Mouse (Mus musculus) heart, embryonic 10.5 days (tissue): ENCODE results near the gene Arhgef10l. TPM values are rescaled to one million over a fixed set of nuclear protein-coding genes. Genes with fewer than 3 reads are reported as not detected.
A peak's percentile ranks its signal among the peaks of the same experiment; 100 is the strongest.

Experiments used
- DNase-seq: peaks from one replicate; pipeline ENCODE4 v3.0.0-alpha.2; 2017; ENCODE audit warnings: low spot score
- H3K27ac ChIP-seq: fragments of 300-500 bp; sonication (generic); 2 replicates; pipeline ENCODE4 v1.5.1; 2016; ENCODE audit warnings: mild to moderate bottlenecking
- H3K27me3 ChIP-seq: fragments of 300-500 bp; sonication (generic); 2 replicates; pipeline ENCODE4 v1.6.1; 2016; ENCODE audit warnings: mild to moderate bottlenecking; ENCODE audit not compliant: poor library complexity, insufficient read depth, severe bottlenecking
- H3K36me3 ChIP-seq: fragments of 300-500 bp; sonication (generic); 2 replicates; pipeline ENCODE4 v1.6.1; 2016; ENCODE audit warnings: mild to moderate bottlenecking, moderate library complexity
- H3K4me1 ChIP-seq: fragments of 300-500 bp; sonication (generic); 2 replicates; pipeline ENCODE4 v1.6.1; 2016; ENCODE audit warnings: mild to moderate bottlenecking
- H3K4me3 ChIP-seq: fragments of 300-500 bp; sonication (generic); 2 replicates; pipeline ENCODE4 v1.5.1; 2016; ENCODE audit warnings: mild to moderate bottlenecking, moderate library complexity
- H3K9me3 ChIP-seq: fragments of 300-500 bp; sonication (generic); 2 replicates; pipeline ENCODE4 v1.6.1; 2016; ENCODE audit warnings: mild to moderate bottlenecking, moderate library complexity
- WGBS: fragments of 180-500 bp; shearing (Covaris S2); methylation state at CpG from one replicate; pipeline ENCODE4 v1.1.7; 2016; 5-methylcytosine and 5-hydroxymethylcytosine counted together
- polyA plus RNA-seq: library from polyadenylated mRNA; unstranded; fragments of >200 nt; fragmentation: Nextera tagmentation; extraction: Ambion mirVana; gene quantifications from 2 replicates; pipeline ENCODE4 v1.2.1, GENCODE M21; 2016

Gene Arhgef10l
- polyA plus RNA-seq, 1 experiment from 2014 or later, result 13.3 TPM

DNA sequence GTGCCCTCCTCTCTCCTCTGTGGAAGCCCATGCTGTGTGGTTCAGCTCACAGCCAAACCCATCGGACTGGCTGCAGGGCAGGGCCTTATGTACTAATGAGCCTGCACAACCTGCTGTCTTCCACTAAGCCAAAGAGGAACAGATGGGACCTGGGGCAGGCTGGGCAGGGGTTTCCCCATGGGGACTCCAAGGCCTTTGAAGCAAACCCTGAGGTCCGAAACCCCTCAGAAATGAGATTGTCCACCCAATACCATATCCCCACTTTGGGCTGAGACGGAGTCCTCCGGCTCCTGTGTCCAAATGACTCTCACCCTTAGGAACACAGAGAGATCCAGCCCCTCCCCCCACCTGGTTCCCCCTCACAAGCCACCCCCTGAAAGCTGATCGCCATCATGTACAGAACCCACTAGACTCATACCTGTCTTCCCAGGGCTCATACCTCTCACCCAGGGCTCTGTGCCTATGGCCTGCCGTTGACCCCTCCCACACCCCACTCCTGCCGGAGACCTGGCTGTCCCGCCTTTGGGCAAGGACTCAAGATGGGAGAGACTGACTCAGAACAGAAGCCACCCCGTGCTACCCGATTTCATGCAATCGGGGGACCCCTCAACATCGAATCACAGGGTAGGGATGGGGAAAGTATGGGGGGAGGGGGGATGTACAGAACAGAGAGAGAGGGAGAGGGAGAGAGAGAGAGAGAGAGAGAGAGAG is 17.9 kb downstream of the Arhgef10l start:
- 15% methylated on average over 12 of the region's 12 CpGs for WGBS
- peaks cover 14% of the 10 kb centered on the region for H3K27me3 ChIP-seq
- H3K4me3 ChIP-seq, result peak overlapping the region; percentile 84
- H3K27ac ChIP-seq, result peak overlapping the region; percentile 98
- no peak for DNase-seq
- peaks cover 12% of the 10 kb centered on the region; the same call in 1 of the 2 replicates for H3K36me3 ChIP-seq
- no peaks in the 10 kb centered on the region for H3K9me3 ChIP-seq
- H3K4me1 ChIP-seq, result peaks cover 33% of the 10 kb centered on the region

GRCm38 (mm10) chr4:140645638-140646037 is 20.2 kb downstream of the Arhgef10l start:
- no peak overlapping the region for H3K4me3 ChIP-seq
- peaks cover 2% of the 10 kb centered on the region; the same call in 1 of the 2 replicates for H3K9me3 ChIP-seq
- DNase-seq, result no peak
- 76% methylated on average over 3 of the region's 3 CpGs for WGBS
- H3K36me3 ChIP-seq, result peaks cover 15% of the 10 kb centered on the region
- peaks cover 46% of the 10 kb centered on the region for H3K4me1 ChIP-seq
- H3K27me3 ChIP-seq, result peaks cover 6% of the 10 kb centered on the region
- no peak overlapping the region for H3K27ac ChIP-seq

DNA sequence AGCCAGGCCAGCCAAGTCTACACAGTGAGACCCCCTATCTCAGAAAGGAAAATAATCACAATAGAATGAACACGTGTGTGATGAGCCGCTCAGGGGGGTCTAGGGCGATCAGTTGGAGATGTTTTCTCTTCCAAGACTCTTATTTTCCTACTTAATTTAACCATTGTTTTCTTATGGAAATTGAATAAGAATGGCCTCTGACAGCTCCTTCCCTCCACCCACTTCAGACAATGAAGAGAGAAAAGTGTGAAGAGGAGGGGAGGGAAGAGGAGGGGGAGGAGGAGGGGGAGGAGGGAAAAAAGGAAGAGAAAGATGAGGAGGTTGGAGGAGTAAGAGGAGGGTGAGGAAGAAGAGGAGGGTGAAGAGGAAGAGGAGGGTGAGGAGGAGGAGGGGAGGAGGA is 21.1 kb downstream of the Arhgef10l start:
- DNase-seq, result no peak
- peaks cover 4% of the 10 kb centered on the region; the same call in 1 of the 2 replicates for H3K27me3 ChIP-seq
- H3K27ac ChIP-seq, result no peak overlapping the region
- WGBS, result 40% methylated on average over 3 of the region's 3 CpGs
- H3K36me3 ChIP-seq, result peaks cover 15% of the 10 kb centered on the region
- peaks cover 48% of the 10 kb centered on the region for H3K4me1 ChIP-seq
- H3K4me3 ChIP-seq, result no peak overlapping the region
- peaks cover 2% of the 10 kb centered on the region; the same call in 1 of the 2 replicates for H3K9me3 ChIP-seq

- Histone ChIP-seq H3K4me3 (no peak overlapping the region), H3K36me3 (peaks cover 15% of the 10 kb centered on the region), H3K9me3 (peaks cover 2% of the 10 kb centered on the region; the same call in 1 of the 2 replicates), H3K27me3 (peaks cover 4% of the 10 kb centered on the region; the same call in 1 of the 2 replicates), H3K4me1 (peaks cover 43% of the 10 kb centered on the region), H3K27ac (no peak overlapping the region)
- no peak for DNase-seq
- 52% methylated on average over 6 of the region's 6 CpGs for WGBS
Observed at GRCm38 (mm10) chr4:140644276-140644675, 21.5 kb downstream of the Arhgef10l start.

DNA sequence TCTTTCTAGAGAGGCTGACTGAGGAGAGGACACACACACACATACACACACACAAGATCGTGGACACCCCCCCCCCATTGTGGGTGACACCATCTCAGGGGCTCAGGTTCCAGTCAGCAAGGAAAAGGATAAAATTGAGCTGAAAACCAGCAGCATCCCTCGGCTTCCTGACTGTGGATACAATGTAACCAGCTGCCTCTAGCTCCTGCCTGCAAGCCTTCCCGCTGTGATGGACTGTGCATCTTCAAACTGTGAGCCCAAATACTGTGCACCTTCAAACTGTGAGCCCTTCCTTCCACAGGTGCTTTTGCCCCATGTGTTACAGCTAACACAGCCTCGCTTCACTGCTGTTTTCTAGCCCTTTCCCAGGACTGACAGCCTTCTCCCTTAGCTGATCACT is 23.4 kb downstream of the Arhgef10l start:
- Histone ChIP-seq H3K9me3 (peaks cover 2% of the 10 kb centered on the region; the same call in 1 of the 2 replicates), H3K4me1 (peaks cover 31% of the 10 kb centered on the region), H3K27ac (no peak overlapping the region), H3K4me3 (no peak overlapping the region), H3K36me3 (peaks cover 15% of the 10 kb centered on the region), H3K27me3 (peaks cover 4% of the 10 kb centered on the region; the same call in 1 of the 2 replicates)
- no peak for DNase-seq
- 71% methylated on average over 4 of the region's 4 CpGs for WGBS

- DNase-seq, result no peak
- H3K27me3 ChIP-seq, result 0 out of 2 replicates have a peak, but pooled peaks cover 4% of the 10 kb centered on the region
- no peak overlapping the region for H3K4me3 ChIP-seq
- 52% methylated on average over 5 of the region's 5 CpGs for WGBS
- H3K27ac ChIP-seq, result no peak overlapping the region
- H3K36me3 ChIP-seq, result peaks cover 15% of the 10 kb centered on the region
- peaks cover 38% of the 10 kb centered on the region for H3K4me1 ChIP-seq
- H3K9me3 ChIP-seq, result peaks cover 2% of the 10 kb centered on the region; the same call in 1 of the 2 replicates
Observed at GRCm38 (mm10) chr4:140641414-140641918, 24.3 kb downstream of the Arhgef10l start.

DNA sequence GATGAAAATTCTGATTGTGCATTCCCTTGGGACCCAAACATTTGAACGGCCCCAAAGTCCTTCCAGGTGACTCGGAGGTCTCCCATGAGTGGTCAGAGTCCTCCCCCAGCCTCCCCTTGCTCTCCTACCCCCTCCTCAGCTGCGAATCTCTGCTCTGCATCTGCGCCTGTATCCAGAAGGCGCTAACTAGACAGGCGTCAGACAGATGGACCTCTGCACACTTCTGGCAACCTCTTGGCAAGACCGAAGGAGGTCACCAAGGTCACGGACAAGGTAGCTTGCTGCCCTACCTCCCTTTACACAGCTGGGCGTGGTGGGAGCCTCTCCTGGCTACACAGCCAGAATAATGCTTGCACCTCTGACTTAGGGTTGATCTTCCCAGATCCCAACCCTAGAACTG is 25.1 kb downstream of the Arhgef10l start:
- no peak overlapping the region for H3K27ac ChIP-seq
- peaks cover 46% of the 10 kb centered on the region for H3K4me1 ChIP-seq
- peaks cover 2% of the 10 kb centered on the region; the same call in 1 of the 2 replicates for H3K9me3 ChIP-seq
- no peak for DNase-seq
- 78% methylated on average over 9 of the region's 9 CpGs for WGBS
- H3K36me3 ChIP-seq, result peaks cover 14% of the 10 kb centered on the region
- H3K4me3 ChIP-seq, result no peak overlapping the region
- 0 out of 2 replicates have a peak, but pooled peaks cover 4% of the 10 kb centered on the region for H3K27me3 ChIP-seq

DNA sequence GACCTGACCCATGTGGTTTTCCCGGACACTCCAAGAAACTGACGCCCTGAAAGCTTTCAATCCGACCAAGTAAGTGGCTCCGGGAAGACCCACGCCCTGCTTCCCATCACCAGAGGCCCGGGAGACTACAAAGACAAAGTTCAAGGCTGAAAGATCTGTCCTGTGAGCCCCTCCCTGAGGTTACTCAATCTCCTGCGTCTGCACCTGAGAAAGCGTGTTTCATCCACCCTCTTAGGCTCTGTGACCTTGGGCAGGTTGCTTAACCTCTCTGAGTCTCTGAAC is 25.6 kb downstream of the Arhgef10l start:
- Histone ChIP-seq H3K27ac (no peak overlapping the region), H3K4me3 (no peak overlapping the region), H3K9me3 (peaks cover 2% of the 10 kb centered on the region; the same call in 1 of the 2 replicates), H3K4me1 (peaks cover 46% of the 10 kb centered on the region), H3K27me3 (0 out of 2 replicates have a peak, but pooled peaks cover 4% of the 10 kb centered on the region), H3K36me3 (peaks cover 9% of the 10 kb centered on the region)
- DNase-seq, result no peak
- 77% methylated on average over 8 of the region's 8 CpGs for WGBS

GRCm38 (mm10) chr4:140639431-140640241 is 26.2 kb downstream of the Arhgef10l start:
- peaks cover 7% of the 10 kb centered on the region for H3K36me3 ChIP-seq
- H3K27ac ChIP-seq, result no peak overlapping the region
- H3K27me3 ChIP-seq, result no peaks in the 10 kb centered on the region
- no peak for DNase-seq
- no peak overlapping the region for H3K4me3 ChIP-seq
- H3K4me1 ChIP-seq, result peaks cover 45% of the 10 kb centered on the region
- H3K9me3 ChIP-seq, result peaks cover 2% of the 10 kb centered on the region; the same call in 1 of the 2 replicates
- 89% methylated on average over 28 of the region's 28 CpGs for WGBS

DNA sequence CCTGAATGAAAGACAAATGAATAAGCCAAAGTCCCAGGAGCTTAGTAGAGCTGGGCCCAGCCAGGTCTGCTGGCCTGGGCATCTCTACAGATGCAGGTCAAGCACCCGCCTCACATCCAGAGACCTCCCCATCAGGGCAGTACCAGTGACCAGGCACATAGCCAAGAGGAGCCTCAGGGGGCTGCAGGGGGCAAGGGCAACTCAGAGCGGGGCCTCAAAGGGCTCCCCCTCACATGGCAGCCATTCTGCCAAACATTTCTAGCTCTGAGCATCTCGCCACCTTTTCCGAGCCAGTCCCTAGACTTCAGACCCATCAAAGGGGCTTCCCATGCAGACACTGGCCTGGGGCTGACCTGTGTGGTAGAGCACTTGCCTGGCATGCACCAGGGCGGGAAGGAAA is 27.2 kb downstream of the Arhgef10l start:
- Histone ChIP-seq H3K4me1 (peaks cover 48% of the 10 kb centered on the region), H3K27ac (no peak overlapping the region), H3K27me3 (no peaks in the 10 kb centered on the region), H3K9me3 (peaks cover 2% of the 10 kb centered on the region; the same call in 1 of the 2 replicates), H3K4me3 (no peak overlapping the region), H3K36me3 (peaks cover 9% of the 10 kb centered on the region)
- WGBS, result 82% methylated on average over 5 of the region's 5 CpGs
- no peak for DNase-seq

DNA sequence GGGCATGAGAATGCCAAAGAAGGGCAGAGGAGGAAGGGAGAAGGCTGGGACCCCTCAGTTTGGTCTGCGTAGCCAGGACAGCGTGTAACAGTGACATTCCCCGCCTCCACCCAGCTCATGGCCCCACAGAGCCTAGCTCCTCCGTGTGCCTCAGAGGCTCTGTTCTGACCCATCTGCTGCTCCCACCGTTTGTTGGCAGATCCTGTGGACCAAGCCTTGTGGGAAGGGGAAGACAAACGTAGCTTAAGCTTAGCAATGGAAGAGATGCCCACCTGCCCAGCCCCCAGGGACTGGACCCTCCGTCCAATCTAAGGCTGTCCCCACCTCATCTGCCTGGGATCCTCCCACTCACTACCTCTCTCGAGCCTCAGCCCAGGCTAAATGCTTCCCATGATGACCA is 28.5 kb downstream of the Arhgef10l start:
- no peak for DNase-seq
- no peak overlapping the region for H3K27ac ChIP-seq
- H3K36me3 ChIP-seq, result peaks cover 6% of the 10 kb centered on the region; the same call in 1 of the 2 replicates
- 76% methylated on average over 8 of the region's 8 CpGs for WGBS
- H3K9me3 ChIP-seq, result no peaks in the 10 kb centered on the region
- H3K4me1 ChIP-seq, result peaks cover 51% of the 10 kb centered on the region
- no peak overlapping the region for H3K4me3 ChIP-seq
- no peaks in the 10 kb centered on the region for H3K27me3 ChIP-seq

DNA sequence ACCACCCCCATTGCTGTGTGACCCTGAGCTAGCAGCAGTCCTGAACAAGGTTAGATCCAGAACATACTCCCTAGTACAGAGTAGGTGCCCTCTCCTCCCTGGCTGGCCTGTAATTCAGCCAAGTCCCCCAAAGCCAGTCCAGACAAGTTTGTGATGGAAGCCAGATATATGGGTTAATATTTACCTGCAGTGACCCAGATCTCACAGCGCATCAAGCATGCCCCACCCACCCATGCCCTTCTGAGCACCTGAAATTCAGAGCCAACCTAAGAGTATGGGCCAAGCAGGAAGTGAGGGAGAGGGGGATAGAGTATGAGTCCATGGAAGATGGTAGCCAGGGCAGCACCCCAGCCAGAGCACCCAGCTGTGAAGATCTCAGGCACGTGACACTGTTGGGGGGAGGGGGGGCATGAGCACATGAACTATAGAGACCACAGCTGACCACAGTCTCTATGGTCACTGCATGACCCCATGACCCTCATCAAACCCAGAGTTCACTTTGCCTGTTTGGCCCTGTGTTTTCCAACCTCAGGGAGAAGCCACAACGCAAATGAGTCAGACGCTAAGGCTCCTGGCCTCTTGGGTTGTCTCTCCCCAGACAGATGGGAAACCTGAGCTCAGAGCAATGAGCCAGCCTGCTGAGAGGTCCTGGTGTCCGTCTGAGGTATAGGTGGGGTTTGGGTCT is 29.4 kb downstream of the Arhgef10l start:
- no peaks in the 10 kb centered on the region for H3K27me3 ChIP-seq
- no peaks in the 10 kb centered on the region for H3K9me3 ChIP-seq
- WGBS, result 66% methylated on average over 5 of the region's 5 CpGs
- no peak overlapping the region for H3K27ac ChIP-seq
- H3K36me3 ChIP-seq, result peaks cover 6% of the 10 kb centered on the region; the same call in 1 of the 2 replicates
- no peak overlapping the region for H3K4me3 ChIP-seq
- DNase-seq, result no peak
- peaks cover 50% of the 10 kb centered on the region for H3K4me1 ChIP-seq
